Mouse (Mus musculus): ENCODE data around the gene Gstp2.

DNA sequence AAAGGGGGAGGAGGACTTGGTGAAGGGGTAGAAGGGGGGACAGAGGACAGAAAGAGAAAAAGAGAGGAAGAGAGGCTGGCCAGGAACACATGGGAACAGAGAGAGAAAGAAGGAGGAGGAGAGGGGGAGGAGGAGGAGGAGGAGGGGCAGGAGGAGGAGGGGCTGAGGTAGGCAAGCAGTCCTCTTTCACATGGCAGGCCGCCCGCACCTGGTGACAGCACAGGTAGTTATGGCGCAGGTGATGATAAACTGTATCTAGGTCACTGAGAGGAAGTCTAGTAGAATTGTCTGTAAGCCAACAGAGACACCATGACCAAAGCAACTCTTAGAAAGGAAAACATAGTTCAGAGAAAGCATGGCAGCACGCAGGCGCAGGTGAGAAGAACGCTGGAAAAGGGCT, 25.6 kb upstream of the Gstp2 start:
- TF ChIP-seq POLR2A (IDR thresholded peaks at IDR 0.05; ENCODE audit: low read depth, low read length) (no peak), CTCF (IDR thresholded peaks at IDR 0.05; ENCODE audit: extremely low read depth, insufficient read depth, insufficient read length, insufficient replicate concordance) (no peak)
